13 mouse cellular contexts compared by ENCODE assay signal in the genomic region with DNA sequence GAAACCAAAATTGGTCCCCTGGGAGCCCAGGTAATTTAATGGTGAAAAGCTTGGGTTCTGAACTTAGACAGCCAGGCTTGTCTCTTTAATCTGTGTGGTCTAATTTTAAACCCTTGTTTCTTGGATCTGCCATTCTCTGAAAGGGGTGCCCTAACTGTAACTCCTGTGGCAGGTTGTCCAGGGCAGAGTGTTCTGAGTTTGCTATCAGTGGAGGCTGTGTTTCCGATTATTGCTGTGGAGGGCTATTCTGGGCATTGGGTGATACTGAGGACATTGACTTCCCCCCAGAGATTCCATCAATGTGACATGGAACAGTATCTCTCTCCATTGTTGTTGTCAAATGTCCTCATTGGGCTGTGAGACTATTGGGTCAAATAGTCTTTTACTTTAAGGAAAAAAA.
"Had no signal": no experiment of that assay in that cellular context is flagged by ENCODE, and none has a peak within 500 bp of the region (broad histone marks: within the 10 kb centered on the region; RNA-seq: fewer than 3 reads in every experiment).

No protein-coding gene starts in this region.

- ATAC-seq: midbrain, embryonic 15.5 days had no signal

- H3K9ac ChIP-seq: liver, embryonic 15.5 days; lung, embryonic 14.5 days; midbrain, embryonic 15.5 days; neural tube, embryonic 13.5 days had no signal

- H3K4me3 ChIP-seq: left cerebral cortex, adult 2 months; limb, embryonic 10.5 days; liver, embryonic 15.5 days; midbrain, embryonic 15.5 days; neural tube, embryonic 13.5 days had no signal

- H3K9me3 ChIP-seq: limb, embryonic 10.5 days; liver, embryonic 15.5 days; midbrain, embryonic 15.5 days; neural tube, embryonic 13.5 days had no signal

- DNase-seq: kidney, postnatal 25 days; lung, embryonic 14.5 days; lung, postnatal 10 days; lung, postnatal 4 days; right cerebral cortex, postnatal 25 days; thymus, postnatal 36 days had no signal

- H3K27me3 ChIP-seq: liver, embryonic 15.5 days; midbrain, embryonic 15.5 days; neural tube, embryonic 13.5 days had no signal

- H3K4me2 ChIP-seq: liver, embryonic 11.5 days; liver, embryonic 15.5 days; lung, embryonic 14.5 days; midbrain, embryonic 11.5 days; midbrain, embryonic 15.5 days; neural tube, embryonic 13.5 days had no signal

- H3K4me1 ChIP-seq: liver, embryonic 15.5 days had no signal

- H3K27ac ChIP-seq: left cerebral cortex, adult 2 months; limb, embryonic 10.5 days; liver, embryonic 15.5 days; midbrain, embryonic 15.5 days; neural tube, embryonic 13.5 days had no signal

- H3K36me3 ChIP-seq: limb, embryonic 10.5 days; liver, embryonic 15.5 days; midbrain, embryonic 15.5 days; neural tube, embryonic 13.5 days had no signal
